In the genomic region with DNA sequence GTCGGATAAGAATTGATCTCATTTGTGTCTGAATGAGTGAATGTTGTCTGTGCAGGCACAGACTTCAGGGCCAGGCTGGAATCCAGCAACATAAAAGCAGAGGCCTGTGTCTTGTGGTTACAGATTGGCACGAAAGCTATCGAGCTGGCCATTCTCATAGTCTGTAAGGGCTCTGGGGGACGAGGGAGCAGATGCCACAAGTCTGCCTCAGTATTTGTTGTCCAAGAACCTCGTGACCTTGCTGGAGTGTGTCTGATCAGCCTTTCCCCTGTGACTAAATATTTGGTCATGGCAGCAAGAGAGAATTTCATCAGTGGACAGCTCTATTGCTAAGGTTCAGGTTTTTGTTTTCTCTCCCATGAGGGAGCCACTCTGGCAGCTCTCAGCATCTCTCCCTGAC, we compare ENCODE assay signal across 12 mouse cellular contexts.
DNase-seq lines count a peak whose midpoint lies in the region; ATAC-seq lines count a peak whose summit lies in the region.
"Had no signal": no experiment of that assay in that cellular context is flagged by ENCODE, and none has a peak within 500 bp of the region (broad histone marks: within the 10 kb centered on the region; RNA-seq: fewer than 3 reads in every experiment).

No protein-coding gene starts in this region.

- no peaks in the 10 kb centered on the region for H3K9me3 ChIP-seq in embryonic facial prominence, embryonic 10.5 days
- H3K9me3 ChIP-seq in hindbrain, embryonic 16.5 days (ENCODE audit: control insufficient read depth, low read length), result no peaks in the 10 kb centered on the region
- no peaks in the 10 kb centered on the region for H3K9me3 ChIP-seq in neural tube, embryonic 12.5 days
- H3K9me3 ChIP-seq in heart, embryonic 12.5 days (replicated peaks), result no peaks in the 10 kb centered on the region

- peak; percentile 77 for ATAC-seq in hindbrain, embryonic 16.5 days
- peak; percentile 14; the same call in 1 of the 2 replicates for ATAC-seq in neural tube, embryonic 12.5 days (ENCODE audit: low FRiP score, low read depth)
- ATAC-seq in heart, embryonic 12.5 days (ENCODE audit: insufficient number of reproducible peaks, low FRiP score), result no peak

- no peaks in the 10 kb centered on the region for H3K36me3 ChIP-seq in embryonic facial prominence, embryonic 10.5 days (replicated peaks)
- no peaks in the 10 kb centered on the region for H3K36me3 ChIP-seq in hindbrain, embryonic 16.5 days (ENCODE audit: control insufficient read depth, insufficient read depth, low read length)
- H3K36me3 ChIP-seq in neural tube, embryonic 12.5 days, result no peaks in the 10 kb centered on the region
- no peaks in the 10 kb centered on the region for H3K36me3 ChIP-seq in heart, embryonic 12.5 days

- DNase-seq in left cerebral cortex, postnatal 4 days, result peak; percentile 53
- DNase-seq in left cerebral cortex, adult 9 months (ENCODE audit: low spot score in 2 of 2), result no peak
- peak; percentile 17 for DNase-seq in embryonic facial prominence, embryonic 10.5 days (ENCODE audit: low spot score)
- no peak for DNase-seq in urinary bladder, adult 18-20 months (ENCODE audit: low spot score in 2 of 2)
- no peak for DNase-seq in frontal cortex, postnatal 36 days (ENCODE audit: low spot score in 2 of 2)
- DNase-seq: cerebellum, adult 18-20 months; lung, postnatal 14 days; right cerebral cortex, postnatal 4 days had no signal

- no peak overlapping the region for H3K4me3 ChIP-seq in embryonic facial prominence, embryonic 10.5 days
- H3K4me3 ChIP-seq in hindbrain, embryonic 16.5 days (ENCODE audit: low read length), result no peak overlapping the region
- no peak overlapping the region for H3K4me3 ChIP-seq in neural tube, embryonic 12.5 days
- no peak overlapping the region for H3K4me3 ChIP-seq in heart, embryonic 12.5 days

- H3K4me1 ChIP-seq in embryonic facial prominence, embryonic 10.5 days, result peaks cover 26% of the 10 kb centered on the region
- peaks cover 8% of the 10 kb centered on the region for H3K4me1 ChIP-seq in hindbrain, embryonic 16.5 days (ENCODE audit: control insufficient read depth, insufficient read depth, low read depth, low read length)
- peaks cover 5% of the 10 kb centered on the region for H3K4me1 ChIP-seq in neural tube, embryonic 12.5 days
- H3K4me1 ChIP-seq in heart, embryonic 12.5 days (replicated peaks), result no peaks in the 10 kb centered on the region

- H3K27me3 ChIP-seq in embryonic facial prominence, embryonic 10.5 days (replicated peaks; ENCODE audit: low read depth, poor library complexity, severe bottlenecking), result no peaks in the 10 kb centered on the region
- H3K27me3 ChIP-seq in hindbrain, embryonic 16.5 days (replicated peaks; ENCODE audit: control insufficient read depth, insufficient read depth, low read length), result peaks cover 4% of the 10 kb centered on the region; the same call in 1 of the 2 replicates
- no peaks in the 10 kb centered on the region for H3K27me3 ChIP-seq in neural tube, embryonic 12.5 days (replicated peaks)
- no peaks in the 10 kb centered on the region for H3K27me3 ChIP-seq in heart, embryonic 12.5 days (replicated peaks)

- no peak overlapping the region for H3K9ac ChIP-seq in hindbrain, embryonic 16.5 days (ENCODE audit: low read depth, low read length)
- H3K9ac ChIP-seq in neural tube, embryonic 12.5 days, result no peak overlapping the region
- no peak overlapping the region for H3K9ac ChIP-seq in heart, embryonic 12.5 days

- no peak overlapping the region for H3K4me2 ChIP-seq in hindbrain, embryonic 16.5 days (ENCODE audit: low read length)
- no peak overlapping the region for H3K4me2 ChIP-seq in neural tube, embryonic 12.5 days (replicated peaks)
- no peak overlapping the region for H3K4me2 ChIP-seq in heart, embryonic 12.5 days

- 34% methylated on average over 5 of the region's 5 CpGs for WGBS in embryonic facial prominence, embryonic 10.5 days
- WGBS in hindbrain, embryonic 16.5 days, result 14% methylated on average over 5 of the region's 5 CpGs
- 34% methylated on average over 5 of the region's 5 CpGs for WGBS in neural tube, embryonic 12.5 days
- WGBS in heart, embryonic 12.5 days, result 65% methylated on average over 5 of the region's 5 CpGs

- H3K27ac ChIP-seq in embryonic facial prominence, embryonic 10.5 days (replicated peaks), result no peak overlapping the region
- H3K27ac ChIP-seq in hindbrain, embryonic 16.5 days (ENCODE audit: low read depth, low read length), result no peak overlapping the region
- H3K27ac ChIP-seq in neural tube, embryonic 12.5 days, result no peak overlapping the region
- H3K27ac ChIP-seq in heart, embryonic 12.5 days (ENCODE audit: poor library complexity, severe bottlenecking), result no peak overlapping the region
- H3K27ac ChIP-seq: kidney, postnatal 0 days had no signal

- intact Hi-C loops in left cerebral cortex, postnatal 4 days (cut with DNase I), result loop anchor here (10.0 kb wide), 2 partner anchors 201 to 629 kb away; no protein-coding TSS in a partner anchor

Comparison
In these comparisons a context has a peak if more than half of its experiments do, and no peak if none do; other contexts are left out.
1. DNase-seq: peak in left cerebral cortex, postnatal 4 days (single experiment) and embryonic facial prominence, embryonic 10.5 days (single experiment); none in left cerebral cortex, adult 9 months (0 of 2), urinary bladder, adult 18-20 months (0 of 2) and frontal cortex, postnatal 36 days (0 of 2).